Mouse (Mus musculus) C2C12 (cell line): ENCODE data around the gene Tnrc6c. TPM values are rescaled to one million over a fixed set of nuclear protein-coding genes. Genes with fewer than 3 reads are reported as not detected.

Experiments used
- H3K27me3 ChIP-seq: one replicate; pipeline ENCODE4 v1.6.1; 2011; ENCODE audit not compliant: control insufficient read depth, insufficient read depth, insufficient read length
- H3K36me3 ChIP-seq: one replicate; pipeline ENCODE4 v1.6.1; 2011; ENCODE audit not compliant: control insufficient read depth, insufficient read depth
- H3K4me3 ChIP-seq: one replicate; pipeline ENCODE4 v1.5.1; 2011; ENCODE audit warnings: mild to moderate bottlenecking, control low read depth; ENCODE audit not compliant: poor library complexity, insufficient read depth, severe bottlenecking
- H3K79me2 ChIP-seq: one replicate; pipeline ENCODE4 v1.6.1; 2011; ENCODE audit not compliant: control insufficient read depth, insufficient read depth
- H3K79me3 ChIP-seq: one replicate; pipeline ENCODE4 v1.6.1; 2011; ENCODE audit warnings: low read depth, control low read depth
- H3ac ChIP-seq: one replicate; pipeline ENCODE3; 2011; ENCODE audit warnings: low read depth; ENCODE audit not compliant: control insufficient read depth, insufficient read length
- CEBPB ChIP-seq: IDR thresholded peaks from one replicate; pipeline ENCODE4 v1.6.1; 2011; ENCODE audit warnings: low read depth, mild to moderate bottlenecking, control low read depth, moderate library complexity
- CTCF ChIP-seq: IDR thresholded peaks from one replicate; pipeline ENCODE4 v1.5.1; 2011; ENCODE audit not compliant: control insufficient read depth, insufficient read depth, insufficient read length
- FOSL1 ChIP-seq: IDR thresholded peaks from one replicate; pipeline ENCODE4 v1.8.0; 2011; ENCODE audit warnings: mild to moderate bottlenecking, low read length; ENCODE audit not compliant: poor library complexity, insufficient read depth, severe bottlenecking
- MAX ChIP-seq: IDR thresholded peaks from one replicate; pipeline ENCODE4 v1.6.1; 2011; ENCODE audit warnings: mild to moderate bottlenecking, control low read depth
- MYOD1 ChIP-seq: IDR thresholded peaks from one replicate; pipeline ENCODE4 v1.6.1; 2011; ENCODE audit warnings: low read depth; ENCODE audit not compliant: control insufficient read depth, insufficient read length
- MYOG ChIP-seq: IDR thresholded peaks from one replicate; pipeline ENCODE4 v1.6.1; 2011; ENCODE audit not compliant: control insufficient read depth, insufficient read length; ENCODE audit errors: extremely low read depth
- USF1 ChIP-seq: IDR thresholded peaks from one replicate; pipeline ENCODE4 v1.6.1; 2011; ENCODE audit warnings: low read depth, mild to moderate bottlenecking, control low read depth, moderate library complexity
- polyA plus RNA-seq: library from polyadenylated mRNA; unstranded; fragments of >200 nt; fragmentation: generic; extraction: Trizol; gene quantifications from one replicate; pipeline ENCODE4 v1.2.1, GENCODE M21; 2012; ENCODE audit warnings: missing spikeins

The Tnrc6c gene
- polyA plus RNA-seq, 1 experiment = 6.3 TPM

DNA sequence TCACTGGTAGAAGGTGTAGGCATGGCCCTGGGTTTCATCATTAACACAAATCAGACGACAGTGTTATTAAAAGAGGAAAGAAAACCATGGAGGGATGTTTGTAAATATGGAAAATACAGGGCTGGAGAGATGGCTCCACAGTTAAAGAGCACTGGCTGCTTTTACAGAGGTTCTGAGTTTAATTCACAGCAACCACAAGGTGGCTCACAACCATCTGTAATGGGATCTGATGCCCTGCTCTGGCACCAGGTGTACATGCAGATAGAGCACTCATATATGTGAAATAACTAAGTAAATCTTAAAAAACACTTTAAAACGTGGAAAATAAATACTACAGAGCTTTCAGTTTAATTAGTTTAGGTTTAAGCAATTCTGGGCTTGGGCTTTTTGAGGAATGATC lies 24.7 kb downstream of the Tnrc6c start:
- Histone ChIP-seq H3K79me3 (peaks cover 24% of the 10 kb centered on the region), H3K36me3 (no peaks in the 10 kb centered on the region), H3K27me3 (no peaks in the 10 kb centered on the region), H3K79me2 (peaks cover 92% of the 10 kb centered on the region), H3ac (no peak overlapping the region), H3K4me3 (no peak overlapping the region)
- no peak for TF ChIP-seq FOSL1
- no peak for TF ChIP-seq USF1
- TF ChIP-seq MAX = no peak
- TF ChIP-seq MYOD1 = no peak
- no peak for TF ChIP-seq CTCF
- no peak for TF ChIP-seq MYOG
- TF ChIP-seq CEBPB = no peak

DNA sequence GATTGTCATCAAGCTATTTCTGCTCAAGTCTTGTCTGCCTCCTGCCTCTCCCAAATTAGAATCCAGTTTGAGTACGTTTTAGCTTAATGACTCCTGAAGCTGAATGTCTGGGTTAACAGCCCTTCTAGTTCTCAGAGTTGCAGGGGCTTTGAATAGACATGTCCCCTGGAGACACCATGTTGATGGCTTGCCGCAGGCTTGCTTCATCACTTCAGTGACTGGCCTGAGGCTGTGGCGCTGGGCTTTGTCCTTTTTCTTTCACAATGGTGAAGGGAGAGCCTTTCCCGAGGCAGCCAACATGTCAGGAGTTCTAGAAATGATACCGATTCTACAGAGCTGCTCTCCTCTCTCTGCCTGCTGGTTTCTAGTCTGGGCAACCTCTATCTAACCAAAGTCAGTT lies 30.6 kb downstream of the Tnrc6c start:
- no peak for TF ChIP-seq CTCF
- no peak for TF ChIP-seq MYOG
- TF ChIP-seq MAX = no peak
- TF ChIP-seq MYOD1 = no peak
- TF ChIP-seq CEBPB = no peak
- no peak for TF ChIP-seq FOSL1
- no peak for TF ChIP-seq USF1
- H3K27me3 ChIP-seq = no peaks in the 10 kb centered on the region
- H3K79me2 ChIP-seq = peaks cover 86% of the 10 kb centered on the region
- H3K79me3 ChIP-seq = peaks cover 40% of the 10 kb centered on the region
- no peaks in the 10 kb centered on the region for H3K36me3 ChIP-seq
- no peak overlapping the region for H3K4me3 ChIP-seq
- H3ac ChIP-seq = no peak overlapping the region

DNA sequence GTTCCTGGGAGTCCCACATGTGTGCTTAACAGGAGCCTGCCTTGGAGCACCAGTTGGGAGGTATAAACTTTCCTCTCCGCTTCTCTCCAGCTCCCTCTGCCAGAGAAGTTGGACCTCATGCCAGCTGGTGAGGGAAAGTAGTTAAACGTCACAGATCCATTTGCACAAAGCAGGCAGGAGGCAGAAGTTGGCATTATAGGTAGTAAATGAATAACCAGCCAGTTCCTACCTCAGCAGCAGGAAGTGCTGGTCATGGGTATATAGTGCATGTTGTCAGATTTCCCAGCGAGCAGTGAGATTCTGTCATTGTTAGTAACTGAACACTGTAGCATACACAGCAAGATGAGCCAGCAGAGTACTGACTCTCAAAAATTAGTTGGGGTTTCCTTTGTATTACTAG lies 31.4 kb downstream of the Tnrc6c start:
- Histone ChIP-seq H3K27me3 (no peaks in the 10 kb centered on the region), H3ac (no peak overlapping the region), H3K36me3 (no peaks in the 10 kb centered on the region), H3K79me3 (peaks cover 41% of the 10 kb centered on the region), H3K79me2 (peaks cover 86% of the 10 kb centered on the region), H3K4me3 (no peak overlapping the region)
- TF ChIP-seq USF1 (no peak), MAX (no peak), MYOD1 (no peak), CTCF (no peak), FOSL1 (no peak), MYOG (no peak), CEBPB (no peak)

DNA sequence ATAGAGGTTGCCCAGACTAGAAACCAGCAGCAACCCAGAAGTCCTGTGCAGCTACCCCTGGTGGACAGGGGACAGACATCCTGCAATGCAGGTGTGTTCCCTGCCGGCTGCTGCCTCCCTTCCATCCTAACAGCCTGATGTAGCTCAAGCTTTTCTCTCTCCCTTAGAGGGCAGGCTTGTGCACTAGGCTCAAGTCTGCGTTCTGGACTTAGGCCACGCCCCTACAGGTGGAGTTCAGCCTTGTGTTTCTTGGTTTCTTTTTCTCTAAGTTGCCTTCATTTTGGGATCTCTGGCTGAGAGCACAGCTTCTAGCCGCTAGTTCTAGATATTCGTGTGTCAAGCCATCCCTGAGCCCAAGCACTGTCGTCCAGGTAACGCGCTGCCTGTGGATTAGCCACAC lies 31.9 kb downstream of the Tnrc6c start:
- no peak overlapping the region for H3K4me3 ChIP-seq
- no peaks in the 10 kb centered on the region for H3K27me3 ChIP-seq
- H3K79me2 ChIP-seq = peaks cover 85% of the 10 kb centered on the region
- TF ChIP-seq FOSL1 (no peak), MAX (no peak), MYOG (no peak), CEBPB (no peak), USF1 (no peak), CTCF (no peak), MYOD1 (no peak)
- H3ac ChIP-seq = no peak overlapping the region
- H3K36me3 ChIP-seq = no peaks in the 10 kb centered on the region
- peaks cover 40% of the 10 kb centered on the region for H3K79me3 ChIP-seq

DNA sequence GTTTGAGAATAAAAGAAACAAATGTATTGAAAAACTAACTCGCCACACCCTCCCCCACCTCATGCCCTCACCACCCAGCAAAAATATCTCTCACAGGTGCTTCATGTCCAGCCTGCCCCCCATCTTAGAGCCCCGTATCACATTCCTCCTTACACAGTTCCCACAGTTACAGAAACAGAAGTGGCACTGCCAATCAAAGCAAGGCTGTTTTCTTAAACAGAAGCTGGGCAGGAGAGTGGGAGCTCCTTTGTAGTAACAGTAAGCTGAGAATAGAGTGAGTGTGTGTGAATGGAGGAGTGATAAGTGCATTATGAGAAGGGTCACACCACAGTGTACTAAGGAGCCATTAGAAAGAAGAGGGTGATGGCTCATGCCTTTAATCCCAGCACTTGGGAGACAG lies 34.5 kb downstream of the Tnrc6c start:
- Histone ChIP-seq H3ac (no peak overlapping the region), H3K79me3 (peaks cover 33% of the 10 kb centered on the region), H3K36me3 (no peaks in the 10 kb centered on the region), H3K79me2 (peaks cover 81% of the 10 kb centered on the region), H3K4me3 (no peak overlapping the region), H3K27me3 (no peaks in the 10 kb centered on the region)
- TF ChIP-seq MYOG = no peak
- TF ChIP-seq MAX = no peak
- TF ChIP-seq MYOD1 = no peak
- TF ChIP-seq USF1 = no peak
- no peak for TF ChIP-seq CTCF
- no peak for TF ChIP-seq CEBPB
- TF ChIP-seq FOSL1 = no peak

DNA sequence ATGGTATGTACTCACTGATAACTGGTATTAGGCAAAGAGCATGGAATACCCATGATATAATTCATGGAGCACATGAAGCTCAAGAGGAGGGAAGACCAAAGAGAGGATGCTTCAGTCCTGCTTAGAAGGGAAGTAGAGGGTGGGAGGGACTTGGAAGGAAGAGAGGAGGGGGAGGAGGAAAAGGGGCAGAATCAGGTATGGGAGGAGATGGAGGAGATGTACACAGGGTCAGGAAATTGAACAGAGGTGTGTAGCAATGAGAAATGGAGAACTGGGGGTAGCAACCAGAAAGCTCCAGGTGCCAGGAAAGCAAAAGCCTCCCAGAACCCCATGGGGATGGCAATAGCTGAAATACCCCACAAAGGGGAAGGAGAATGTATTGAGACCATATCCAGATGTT lies 37.2 kb downstream of the Tnrc6c start:
- Histone ChIP-seq H3K27me3 (no peaks in the 10 kb centered on the region), H3K4me3 (no peak overlapping the region), H3K79me3 (peaks cover 29% of the 10 kb centered on the region), H3K36me3 (no peaks in the 10 kb centered on the region), H3K79me2 (peaks cover 81% of the 10 kb centered on the region), H3ac (no peak overlapping the region)
- no peak for TF ChIP-seq CEBPB
- TF ChIP-seq MYOG = no peak
- no peak for TF ChIP-seq CTCF
- no peak for TF ChIP-seq FOSL1
- TF ChIP-seq USF1 = no peak
- TF ChIP-seq MYOD1 = no peak

DNA sequence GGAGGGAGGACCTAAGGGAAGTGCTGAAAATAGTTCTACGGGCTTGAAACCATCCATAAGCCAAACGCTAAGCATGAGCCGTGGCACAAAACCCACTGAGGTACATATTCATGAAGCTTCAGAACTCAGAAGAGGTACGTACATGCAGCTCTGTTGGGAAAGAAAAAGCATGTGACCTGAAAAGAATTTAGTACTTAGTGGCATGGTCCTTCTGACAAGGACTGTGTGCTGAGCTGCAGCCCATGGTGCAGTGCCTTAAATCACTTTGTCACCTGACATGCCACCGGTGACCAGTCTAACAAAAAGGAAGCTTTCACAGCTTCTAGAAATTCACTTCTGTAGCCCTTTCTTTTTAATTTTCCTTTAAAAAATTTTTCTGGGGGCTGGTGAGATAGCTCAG lies 40.0 kb downstream of the Tnrc6c start:
- no peak overlapping the region for H3K4me3 ChIP-seq
- H3ac ChIP-seq = no peak overlapping the region
- peaks cover 23% of the 10 kb centered on the region for H3K79me3 ChIP-seq
- TF ChIP-seq MYOD1 = no peak
- no peak for TF ChIP-seq MAX
- no peak for TF ChIP-seq MYOG
- TF ChIP-seq CEBPB = no peak
- TF ChIP-seq USF1 = no peak
- TF ChIP-seq FOSL1 = no peak
- TF ChIP-seq CTCF = no peak
- H3K27me3 ChIP-seq = no peaks in the 10 kb centered on the region
- no peaks in the 10 kb centered on the region for H3K36me3 ChIP-seq
- peaks cover 66% of the 10 kb centered on the region for H3K79me2 ChIP-seq
